Mouse (Mus musculus) midbrain, embryonic 16.5 days (tissue): ENCODE measurements around the gene Pex16. TPM values are rescaled to one million over a fixed set of nuclear protein-coding genes. Genes with fewer than 3 reads are reported as not detected.

ENCODE experiments used
- ATAC-seq: fragments of 200-750 bp; cut with Nextera tagmentation; 2 replicates; pipeline ENCODE4 v1.8.0; 2017; ENCODE audit warnings: moderate TSS enrichment
- H3K27ac ChIP-seq: fragments of 300-500 bp; sonication (generic); 2 replicates; pipeline ENCODE4 v1.5.1; 2014; ENCODE audit warnings: mild to moderate bottlenecking, low read length, mixed read lengths
- H3K27me3 ChIP-seq: fragments of 300-500 bp; sonication (generic); 2 replicates; pipeline ENCODE4 v1.6.1; 2014; ENCODE audit warnings: low read depth, low read length, mixed read lengths; ENCODE audit not compliant: control insufficient read depth, insufficient read depth
- H3K36me3 ChIP-seq: fragments of 300-500 bp; sonication (generic); 2 replicates; pipeline ENCODE4 v1.6.1; 2014; ENCODE audit warnings: mild to moderate bottlenecking, low read length, moderate library complexity, mixed read lengths; ENCODE audit not compliant: control insufficient read depth, insufficient read depth
- H3K4me1 ChIP-seq: fragments of 300-500 bp; sonication (generic); 2 replicates; pipeline ENCODE4 v1.6.1; 2014; ENCODE audit warnings: mild to moderate bottlenecking, low read length, mixed read lengths; ENCODE audit not compliant: control insufficient read depth, insufficient read depth
- H3K4me2 ChIP-seq: fragments of 300-500 bp; sonication (generic); 2 replicates; pipeline ENCODE4 v1.6.1; 2014; ENCODE audit warnings: mild to moderate bottlenecking, low read length, mixed read lengths
- H3K4me3 ChIP-seq: fragments of 300-500 bp; sonication (generic); 2 replicates; pipeline ENCODE4 v1.5.1; 2014; ENCODE audit warnings: low read depth, mild to moderate bottlenecking, low read length, moderate library complexity, mixed read lengths
- H3K9ac ChIP-seq: fragments of 300-500 bp; sonication (generic); 2 replicates; pipeline ENCODE4 v1.6.1; 2014; ENCODE audit warnings: low read depth, low read length, mixed read lengths
- H3K9me3 ChIP-seq: fragments of 300-500 bp; sonication (generic); replicated peaks from 2 replicates; pipeline ENCODE4 v1.6.1; 2014; ENCODE audit warnings: mild to moderate bottlenecking, low read length, mixed read lengths; ENCODE audit not compliant: control insufficient read depth, poor library complexity, severe bottlenecking
- WGBS: fragments of 180-500 bp; shearing (Covaris S2); extraction: QIAGEN DNeasy Blood & Tissue Kit; methylation state at CpG from one replicate; pipeline ENCODE4 v1.1.7; 2014; 5-methylcytosine and 5-hydroxymethylcytosine counted together
- polyA plus RNA-seq: library from polyadenylated mRNA; unstranded; fragments of >200 nt; fragmentation: Nextera tagmentation; extraction: Ambion mirVana; gene quantifications from 2 replicates; pipeline ENCODE4 v1.2.1, GENCODE M21; 2015

Pex16 gene
- polyA plus RNA-seq, 1 experiment from 2014 or later = 39.7 TPM

DNA sequence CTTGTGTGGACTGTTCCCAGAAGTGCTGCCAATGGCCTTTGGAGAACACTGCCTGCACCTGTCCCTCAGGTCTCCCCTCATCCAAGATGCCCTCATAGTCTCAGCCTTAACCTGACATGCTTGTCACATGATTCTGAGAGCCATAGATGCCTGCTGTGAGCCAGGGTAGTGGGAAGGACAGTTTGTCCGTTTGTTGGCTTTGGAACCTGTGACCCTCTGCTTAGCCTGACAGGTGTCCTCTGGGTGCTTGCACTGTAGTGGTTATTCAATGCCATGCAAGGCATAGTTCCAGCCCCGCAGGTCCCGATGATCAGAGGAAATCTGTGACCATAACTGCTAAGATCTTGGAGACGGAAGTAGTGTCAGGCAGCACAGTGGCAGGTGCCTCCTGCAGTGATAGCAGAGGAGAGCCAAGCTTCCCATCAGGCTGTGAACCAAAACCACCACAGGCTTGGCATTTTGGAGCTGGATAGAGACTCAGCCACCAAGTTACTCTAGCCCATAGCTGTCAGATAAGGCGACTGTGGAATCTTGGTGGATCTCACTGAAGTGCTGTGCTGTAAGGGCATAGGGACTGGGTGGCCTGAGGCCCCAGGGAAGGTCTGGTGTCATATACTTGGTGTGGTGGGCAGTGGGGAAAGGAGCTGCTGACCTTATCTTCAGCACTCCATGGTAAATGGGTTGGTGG lies 7.6 kb downstream of the Pex16 start, which contains the start of gene 1700029I15Rik:
TSS of gene 1700029I15Rik (plus strand) at position 638 of the 688 bp plus-strand sequence.
- no peaks in the 10 kb centered on the region for H3K9me3 ChIP-seq
- no peak within 1 kb of the TSS for H3K9ac ChIP-seq
- no peaks in the 10 kb centered on the region for H3K27me3 ChIP-seq
- no peak for ATAC-seq
- no peaks in the 10 kb centered on the region for H3K4me1 ChIP-seq
- peaks cover 69% of the 10 kb centered on the region for H3K36me3 ChIP-seq
- no peak within 1 kb of the TSS for H3K27ac ChIP-seq
- H3K4me2 ChIP-seq = no peak within 1 kb of the TSS
- H3K4me3 ChIP-seq = no peak within 1 kb of the TSS
- WGBS = 83% methylated on average over 5 of the region's 5 CpGs

- H3K36me3 ChIP-seq = peaks cover 69% of the 10 kb centered on the region
- peaks cover 3% of the 10 kb centered on the region for H3K4me1 ChIP-seq
- H3K9me3 ChIP-seq = no peaks in the 10 kb centered on the region
- H3K4me3 ChIP-seq = no peak overlapping the region
- no peak for ATAC-seq
- no peaks in the 10 kb centered on the region for H3K27me3 ChIP-seq
- H3K9ac ChIP-seq = no peak overlapping the region
- WGBS = 89% methylated on average over 4 of the region's 4 CpGs
- no peak overlapping the region for H3K4me2 ChIP-seq
- no peak overlapping the region for H3K27ac ChIP-seq
Measured at GRCm38 (mm10) chr2:92382759-92383158, 8.3 kb downstream of the Pex16 start.

- Histone ChIP-seq H3K4me2 (no peak overlapping the region), H3K9ac (no peak overlapping the region), H3K36me3 (peaks cover 58% of the 10 kb centered on the region), H3K9me3 (no peaks in the 10 kb centered on the region), H3K4me3 (no peak overlapping the region), H3K27ac (no peak overlapping the region), H3K27me3 (no peaks in the 10 kb centered on the region), H3K4me1 (peaks cover 10% of the 10 kb centered on the region)
- ATAC-seq = no peak
- WGBS = 80% methylated on average over 4 of the region's 4 CpGs
Measured at GRCm38 (mm10) chr2:92384101-92384500, 9.6 kb downstream of the Pex16 start.

GRCm38 (mm10) chr2:92385113-92386051 lies 10.9 kb downstream of the Pex16 start:
- Histone ChIP-seq H3K9me3 (no peaks in the 10 kb centered on the region), H3K27ac (no peak overlapping the region), H3K4me3 (no peak overlapping the region), H3K27me3 (no peaks in the 10 kb centered on the region), H3K36me3 (peaks cover 51% of the 10 kb centered on the region), H3K9ac (no peak overlapping the region), H3K4me1 (peaks cover 20% of the 10 kb centered on the region), H3K4me2 (no peak overlapping the region)
- no peak for ATAC-seq
- 84% methylated on average over 22 of the region's 22 CpGs for WGBS

GRCm38 (mm10) chr2:92386821-92387570 lies 12.5 kb downstream of the Pex16 start:
- 94% methylated on average over 30 of the region's 30 CpGs for WGBS

GRCm38 (mm10) chr2:92387646-92388045 lies 13.2 kb downstream of the Pex16 start:
- H3K27ac ChIP-seq = 0 out of 2 replicates have a peak overlapping the region, but pooled peaks have one; percentile 94
- H3K9ac ChIP-seq = peak overlapping the region; percentile 78
- peaks cover 37% of the 10 kb centered on the region for H3K4me1 ChIP-seq
- H3K9me3 ChIP-seq = no peaks in the 10 kb centered on the region
- 71% methylated on average over 4 of the region's 4 CpGs for WGBS
- peaks cover 36% of the 10 kb centered on the region for H3K36me3 ChIP-seq
- H3K4me2 ChIP-seq = peak overlapping the region; percentile 73
- no peak for ATAC-seq
- no peaks in the 10 kb centered on the region for H3K27me3 ChIP-seq
- peak overlapping the region; percentile 67; the same call in 1 of the 2 replicates for H3K4me3 ChIP-seq

More at GRCm38 (mm10) chr2:92386821-92387570, 12.5 kb downstream of the Pex16 start:
- Histone ChIP-seq H3K9me3 (no peaks in the 10 kb centered on the region), H3K27me3 (no peaks in the 10 kb centered on the region), H3K27ac (no peak overlapping the region), H3K36me3 (peaks cover 43% of the 10 kb centered on the region), H3K4me2 (no peak overlapping the region), H3K4me3 (no peak overlapping the region), H3K4me1 (peaks cover 31% of the 10 kb centered on the region), H3K9ac (no peak overlapping the region)
- ATAC-seq = no peak

- Histone ChIP-seq H3K4me2 (peak overlapping the region; percentile 73), H3K4me1 (peaks cover 42% of the 10 kb centered on the region), H3K36me3 (peaks cover 33% of the 10 kb centered on the region), H3K4me3 (peak overlapping the region; percentile 67), H3K9me3 (no peaks in the 10 kb centered on the region), H3K27ac (peak overlapping the region; percentile 94), H3K27me3 (no peaks in the 10 kb centered on the region), H3K9ac (peak overlapping the region; percentile 78)
- no peak for ATAC-seq
- 32% methylated on average over 3 of the region's 3 CpGs for WGBS
Measured at GRCm38 (mm10) chr2:92388081-92388517, 13.6 kb downstream of the Pex16 start.

DNA sequence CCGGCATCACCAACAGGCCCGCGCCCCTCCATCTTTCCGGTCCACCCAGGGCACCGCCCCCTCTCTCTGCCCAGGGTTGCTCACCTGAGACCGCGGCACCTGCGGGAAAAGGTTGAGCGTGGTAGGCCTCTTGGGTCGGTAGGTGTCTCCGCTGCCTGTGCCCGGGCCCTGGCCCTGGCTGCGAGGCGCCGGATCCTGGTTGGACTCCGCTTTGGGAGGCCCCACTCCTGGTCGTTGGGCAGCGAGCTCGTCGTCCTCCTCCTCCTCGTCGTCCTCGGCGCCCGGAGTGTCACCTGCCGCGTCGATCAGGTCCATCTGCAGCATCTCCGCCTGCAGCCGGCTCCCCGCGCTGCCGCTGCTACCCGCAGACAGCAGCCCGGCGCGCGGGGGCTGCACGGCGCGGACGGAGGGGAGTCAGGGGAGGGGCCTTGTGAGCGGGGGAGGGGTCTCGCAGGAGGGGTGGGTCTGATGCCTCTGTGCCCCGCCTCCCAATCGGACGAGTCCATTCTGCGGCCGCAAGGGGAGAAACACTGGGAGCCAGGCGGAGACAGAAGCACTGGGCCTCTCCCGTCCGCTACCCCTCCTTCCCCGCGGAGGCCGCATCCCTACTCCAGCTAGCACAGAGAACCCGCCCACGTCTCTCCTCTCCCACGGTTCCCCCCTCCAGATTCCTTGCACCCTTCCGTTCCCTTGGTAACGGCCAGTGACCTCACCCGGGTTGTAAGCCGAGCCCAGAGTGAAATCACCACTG lies 14.6 kb downstream of the Pex16 start:
- Histone ChIP-seq H3K9ac (peak overlapping the region; percentile 78), H3K9me3 (no peaks in the 10 kb centered on the region), H3K4me1 (peaks cover 45% of the 10 kb centered on the region), H3K27me3 (no peaks in the 10 kb centered on the region), H3K27ac (peak overlapping the region; percentile 94), H3K4me2 (peak overlapping the region; percentile 73), H3K36me3 (peaks cover 23% of the 10 kb centered on the region), H3K4me3 (peak overlapping the region; percentile 67)
- WGBS = under 1% methylated on average over 60 of the region's 62 CpGs
- peak; percentile 89 for ATAC-seq
